Mouse (Mus musculus) spleen, embryonic (tissue): ENCODE results near the gene Itprip.

Experiments used
- CTCF ChIA-PET: fragments of 350-600 bp; sonication (Branson Sonifier 250); formaldehyde crosslinking; loops from one replicate; lab custom pipeline; 2022; lab: Charles Lee

Itprip gene

GRCm38 (mm10) chr19:47857957-47858942 lies 60.8 kb downstream of the Itprip start:
- CTCF ChIA-PET: no interaction called here

GRCm38 (mm10) chr19:47854796-47855783 lies 64.0 kb downstream of the Itprip start, which contains the start of gene Gsto1:
TSS of gene Gsto1 (plus strand) at chr19:47854970.
- CTCF ChIA-PET: no interaction called here

- CTCF ChIA-PET: interaction anchor here (0.5 to 0.6 kb wide), 3 partner anchors 34 to 533 kb away, joined by 3 to 4 read pairs (median 4); no protein-coding TSS in a partner anchor
Measured at GRCm38 (mm10) chr19:47853951-47854795, 64.9 kb downstream of the Itprip start.

GRCm38 (mm10) chr19:47853053-47853452 lies 66.0 kb downstream of the Itprip start:
- CTCF ChIA-PET: no interaction called here

- CTCF ChIA-PET: interaction anchor here (0.6 kb wide), 2 partner anchors 21 to 25 kb away, joined by 3 to 4 read pairs; no protein-coding TSS in a partner anchor
Measured at GRCm38 (mm10) chr19:47852131-47852530, 67.0 kb downstream of the Itprip start.

- CTCF ChIA-PET: no interaction called here
Measured at GRCm38 (mm10) chr19:47849735-47850134, 69.4 kb downstream of the Itprip start.
